Mouse (Mus musculus) urinary bladder, postnatal 14 days (tissue): ENCODE measurements around the gene Camta1.

ENCODE experiments used
- DNase-seq: peaks from one replicate; pipeline ENCODE4 v3.0.0; 2021; ENCODE audit warnings: low spot score

Gene Camta1

DNA sequence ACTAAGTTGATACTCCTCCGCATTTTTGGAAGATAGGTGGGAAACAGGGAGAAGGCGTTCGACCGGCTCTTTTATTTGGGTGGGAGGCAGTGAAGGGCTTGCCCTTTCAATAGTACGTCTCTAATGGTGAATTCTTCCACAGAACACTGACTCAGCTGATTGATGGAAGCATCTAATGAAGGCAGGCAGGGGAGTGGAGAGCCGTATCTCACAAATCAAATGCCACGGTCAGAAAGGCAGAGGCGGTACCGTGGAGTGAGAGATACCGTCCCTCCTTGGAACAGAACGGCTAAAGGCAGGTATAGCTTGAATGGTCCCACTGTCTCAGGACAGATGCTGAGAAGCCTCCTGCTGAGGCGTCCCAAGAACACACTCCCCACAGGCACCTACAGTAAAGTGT, 714.1 kb downstream of the Camta1 start:
- DNase-seq, result no peak

DNA sequence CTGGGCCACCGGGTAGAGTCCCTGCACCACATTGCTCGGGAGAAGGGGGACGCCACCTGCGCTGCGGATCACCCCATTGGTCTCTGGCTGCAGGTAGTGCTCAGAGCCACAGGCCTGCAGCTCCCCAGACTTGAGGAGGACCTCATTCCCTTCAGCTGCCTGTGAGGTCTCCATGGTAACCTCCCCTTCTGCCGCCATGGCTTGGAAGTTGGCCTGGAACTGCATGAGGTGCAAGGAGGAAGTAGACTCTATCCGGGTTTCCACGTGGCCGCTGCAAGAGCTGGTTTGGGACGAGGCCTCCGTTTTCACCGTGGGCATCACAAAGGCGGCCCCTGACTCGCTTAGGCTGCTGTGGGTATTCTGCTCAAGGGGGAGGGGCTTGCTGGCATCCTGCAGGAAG, 717.6 kb downstream of the Camta1 start:
- DNase-seq, result no peak

DNA sequence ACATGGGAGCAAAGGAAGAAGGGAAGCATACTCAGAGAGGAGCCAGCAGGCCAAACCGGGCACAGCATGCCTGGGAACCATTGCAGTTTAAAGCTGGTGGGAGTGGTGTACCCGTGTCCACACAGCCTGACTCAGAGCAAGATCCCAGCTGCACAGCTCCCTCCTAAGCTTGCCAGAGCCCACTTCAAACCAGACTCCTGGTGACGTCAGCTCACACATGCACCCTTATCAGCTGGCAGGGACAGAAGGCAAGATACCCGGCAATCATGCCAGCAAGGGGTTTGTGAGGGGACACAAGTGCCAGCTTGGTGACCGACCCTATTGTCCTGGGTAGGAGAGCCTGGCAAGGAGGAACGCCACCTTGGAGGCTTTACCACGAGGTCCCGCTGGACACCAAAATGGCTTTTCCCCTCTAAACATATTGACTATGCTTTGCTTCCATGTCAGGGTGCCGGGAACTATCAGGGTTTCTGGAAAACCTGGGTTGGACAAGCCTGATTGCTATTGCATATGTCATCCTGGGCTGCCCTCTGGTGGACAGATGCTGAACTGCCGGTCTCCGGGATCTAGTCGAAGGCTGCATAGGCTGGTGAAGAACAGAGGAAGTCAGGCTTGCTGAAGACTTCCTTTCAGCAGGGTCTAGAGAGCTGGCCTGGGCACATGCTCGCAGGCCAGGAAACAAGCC, 720.3 kb downstream of the Camta1 start:
- peak; percentile 95 for DNase-seq

DNA sequence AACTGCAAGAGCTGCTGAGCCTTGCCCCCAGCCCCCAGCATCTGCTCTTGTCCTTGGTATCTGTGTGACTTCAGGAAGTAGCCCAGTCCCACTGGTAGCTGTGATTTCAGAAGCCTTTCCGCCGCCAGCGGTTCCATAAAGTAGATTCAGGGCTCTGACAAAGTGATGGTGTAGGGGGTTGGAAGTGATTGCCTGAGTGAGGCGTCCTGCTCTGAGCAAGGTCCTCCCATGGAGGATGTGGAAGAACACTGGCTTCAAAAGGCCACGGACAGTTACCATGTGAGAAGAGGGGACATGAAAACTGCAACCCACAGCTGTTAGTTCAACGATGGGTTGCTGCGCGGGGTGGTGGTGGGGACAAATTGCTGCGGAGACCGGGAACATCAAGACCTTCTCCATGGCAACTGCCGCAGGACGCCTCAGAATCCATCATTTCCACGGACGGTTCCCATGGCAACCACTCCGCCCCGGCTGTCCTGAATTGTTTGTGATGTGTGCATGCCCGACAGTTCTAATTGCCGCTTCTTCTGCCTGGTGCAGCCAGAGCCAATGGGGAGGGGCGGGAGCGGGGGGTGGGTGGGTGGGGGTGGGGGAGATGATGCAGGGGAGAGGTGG, 721.2 kb downstream of the Camta1 start:
- no peak for DNase-seq

DNA sequence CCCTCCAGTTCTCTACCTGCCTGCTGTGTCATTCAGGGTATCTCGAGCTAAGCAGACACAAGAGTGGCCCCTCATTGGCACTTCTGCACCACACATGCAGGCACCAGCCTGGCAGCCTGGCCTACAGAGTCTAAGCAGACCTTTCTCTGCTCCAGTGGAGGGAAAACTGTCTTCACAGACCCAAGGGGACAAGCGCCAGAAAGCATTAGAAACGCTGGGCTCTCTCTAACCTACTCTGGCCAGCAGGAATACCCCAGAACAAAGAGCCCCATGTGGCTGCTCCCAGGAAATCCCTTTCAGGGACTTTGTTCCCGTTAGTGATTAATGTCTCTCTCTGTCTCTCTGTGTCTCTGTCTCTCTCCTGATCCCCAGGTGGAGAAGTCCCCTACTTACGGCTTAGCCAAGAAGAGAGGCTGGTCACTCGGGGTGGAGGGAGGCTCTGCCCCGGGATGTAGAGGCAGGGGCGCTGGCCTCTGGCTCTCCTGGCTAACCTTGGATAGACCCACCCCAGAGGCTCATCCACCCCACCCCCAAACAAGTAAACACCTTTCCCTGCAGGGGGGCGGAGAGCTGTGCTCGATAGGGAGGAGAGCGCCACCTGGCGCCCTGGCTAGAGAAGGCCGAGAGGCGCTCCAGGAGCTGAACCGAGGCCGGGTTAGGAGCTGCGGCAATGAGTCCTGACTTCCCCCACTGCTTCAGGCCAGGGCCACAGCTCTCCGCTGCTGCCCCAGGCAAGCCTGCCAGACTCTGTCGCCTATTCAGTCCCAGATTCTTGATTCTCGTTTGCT, 722.4 kb downstream of the Camta1 start:
- DNase-seq, result peak; percentile 76

DNA sequence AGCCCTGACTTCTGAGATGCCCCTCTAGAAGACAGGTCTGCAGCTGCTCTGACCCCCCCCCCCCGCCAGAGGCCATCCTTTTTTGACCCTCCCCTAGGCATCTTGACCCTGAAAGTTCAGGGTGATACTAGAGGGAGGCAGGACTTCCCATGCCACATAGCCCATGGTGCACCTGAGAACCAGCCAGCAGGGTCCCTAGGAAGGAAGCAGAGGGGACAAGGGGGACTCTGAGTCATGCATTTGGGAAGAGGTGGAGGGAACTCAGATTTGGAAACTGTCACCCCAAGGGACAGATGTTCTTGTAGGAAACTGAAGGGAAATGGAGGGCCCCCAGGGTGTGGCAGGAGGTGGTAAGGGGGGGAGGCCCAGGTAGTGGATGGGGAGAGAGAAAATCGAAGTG, 723.1 kb downstream of the Camta1 start:
- no peak for DNase-seq

DNA sequence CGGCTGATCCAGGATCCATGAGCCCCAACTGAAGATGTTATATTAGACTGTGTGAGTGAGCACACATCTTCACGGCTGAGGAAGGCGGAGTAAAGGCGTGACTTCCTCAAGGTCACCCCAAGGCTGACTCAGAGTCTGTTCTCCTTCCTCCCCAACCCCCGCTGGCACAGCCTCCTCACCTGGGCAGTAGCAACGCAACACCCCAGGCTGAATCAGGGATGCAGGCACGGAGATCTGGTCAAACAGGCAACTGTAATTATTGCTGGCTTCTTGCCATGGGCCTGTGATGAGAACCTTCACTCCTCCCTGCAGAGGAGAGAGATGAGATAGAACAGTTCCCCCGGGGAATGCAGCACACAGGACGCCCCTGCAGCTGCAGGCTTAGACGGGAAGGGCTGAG, 723.5 kb downstream of the Camta1 start:
- DNase-seq, result peak; percentile 24

DNA sequence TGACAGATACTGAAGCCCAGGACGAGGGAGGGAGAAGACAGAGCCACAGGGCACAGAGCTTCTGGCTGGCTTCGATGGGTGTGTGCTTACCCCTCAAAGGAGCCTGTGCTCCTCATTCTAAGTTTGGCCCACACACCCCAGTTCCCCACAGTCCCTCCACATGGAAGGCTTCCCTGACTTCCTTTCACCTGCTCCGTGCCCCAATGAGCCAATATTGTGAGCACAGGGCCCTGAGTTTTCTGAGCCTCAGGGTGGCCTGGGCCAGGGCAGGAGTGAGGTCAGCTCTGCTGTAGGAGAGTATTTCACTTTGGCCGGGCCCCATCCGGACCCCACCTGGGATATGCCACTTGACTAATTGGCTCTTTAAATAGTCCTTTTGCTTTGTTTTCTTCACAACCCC, 724.0 kb downstream of the Camta1 start:
- DNase-seq, result no peak

DNA sequence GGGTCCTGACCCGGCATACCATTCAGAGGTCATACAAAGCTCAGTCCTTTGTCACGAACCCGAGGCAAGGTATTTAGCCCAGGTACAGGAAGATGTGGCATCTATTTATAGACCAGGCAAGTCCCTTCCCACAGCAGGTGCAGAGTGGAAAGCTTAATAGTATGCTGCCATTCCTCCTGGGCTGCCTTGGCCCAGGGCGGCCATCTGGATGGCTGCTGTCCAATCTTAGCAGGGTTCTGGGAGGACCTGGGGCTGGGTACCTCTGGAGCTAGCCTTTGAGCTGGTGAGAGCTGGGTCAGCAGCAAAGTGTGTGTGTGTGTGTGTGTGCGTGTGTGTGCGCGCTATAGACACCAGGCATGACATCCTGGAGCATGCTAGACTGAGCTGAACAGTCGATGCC, 726.2 kb downstream of the Camta1 start:
- DNase-seq, result no peak

DNA sequence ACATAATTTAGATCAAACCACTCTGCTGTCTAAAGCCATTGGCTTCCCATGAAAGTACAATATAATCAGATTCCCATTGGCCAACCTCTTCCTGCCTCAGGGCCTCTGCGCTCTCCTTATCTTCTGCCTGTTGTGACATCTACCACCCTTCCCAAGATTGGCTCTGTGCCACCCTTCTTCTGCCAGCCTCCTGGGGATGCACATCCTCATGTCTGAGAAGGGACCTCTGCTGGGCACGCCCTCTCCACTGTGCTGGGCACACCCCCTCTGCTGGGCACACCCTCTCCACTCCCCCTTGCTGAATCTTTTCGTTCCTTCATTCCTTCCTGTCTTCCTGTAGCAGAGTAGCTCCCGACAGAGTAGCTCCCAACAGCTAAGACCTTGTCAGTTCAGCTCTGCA, 727.9 kb downstream of the Camta1 start:
- no peak for DNase-seq

DNA sequence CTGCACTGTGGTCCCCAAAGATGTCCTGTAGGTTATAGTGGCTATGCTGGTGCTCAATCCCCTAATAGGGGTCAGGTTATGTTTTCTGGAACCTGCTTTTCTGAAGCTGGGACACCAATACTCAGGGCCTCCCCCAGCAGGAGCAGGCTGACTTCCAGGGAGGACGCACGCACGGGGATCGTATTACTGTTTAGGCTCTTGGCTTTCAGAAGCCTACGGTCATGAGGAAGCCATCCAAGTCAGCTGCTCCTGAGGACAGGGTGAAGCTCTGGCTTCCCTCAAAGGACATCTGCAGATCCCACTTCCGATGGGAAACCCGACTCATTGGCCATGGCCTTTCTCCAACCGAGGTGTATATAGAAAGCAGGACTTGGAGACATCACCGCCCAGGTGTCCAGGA, 729.2 kb downstream of the Camta1 start:
- no peak for DNase-seq

DNA sequence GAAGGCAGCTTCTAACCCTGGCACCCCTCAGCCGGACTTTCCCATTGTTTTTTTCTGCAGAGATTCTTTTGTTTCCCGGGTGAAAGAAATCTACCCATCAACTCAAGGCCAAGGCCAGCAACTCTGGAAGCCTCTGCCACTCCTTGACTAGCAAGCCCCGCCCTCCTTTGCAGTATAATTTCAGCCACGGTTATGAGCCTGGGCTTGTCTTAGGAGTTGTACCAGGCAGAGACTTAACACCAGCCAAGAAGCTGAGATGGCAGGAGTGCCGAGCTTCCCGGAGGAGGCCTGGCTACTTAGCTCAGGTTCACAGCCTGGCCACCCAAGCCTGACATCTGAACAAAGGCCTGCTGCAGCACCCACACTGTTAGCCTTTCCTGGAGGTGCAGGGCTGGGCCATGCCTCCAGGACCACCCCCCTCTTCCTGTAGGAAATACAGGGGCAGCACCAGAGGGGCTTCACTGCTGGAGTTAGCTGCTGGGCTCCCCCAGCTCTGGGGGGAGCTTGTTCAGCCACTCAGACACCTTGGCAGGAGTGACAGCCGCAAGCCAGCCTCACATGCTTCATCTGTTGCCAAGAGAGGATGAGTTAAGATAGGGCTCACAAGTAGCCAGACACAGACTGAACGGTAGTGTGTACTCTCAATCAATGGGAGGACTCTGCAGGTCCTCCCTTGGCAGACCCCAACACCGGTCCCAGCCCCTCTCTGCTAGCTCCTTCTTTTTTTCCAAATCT, 730.8 kb downstream of the Camta1 start:
- peak; percentile 38 for DNase-seq

DNA sequence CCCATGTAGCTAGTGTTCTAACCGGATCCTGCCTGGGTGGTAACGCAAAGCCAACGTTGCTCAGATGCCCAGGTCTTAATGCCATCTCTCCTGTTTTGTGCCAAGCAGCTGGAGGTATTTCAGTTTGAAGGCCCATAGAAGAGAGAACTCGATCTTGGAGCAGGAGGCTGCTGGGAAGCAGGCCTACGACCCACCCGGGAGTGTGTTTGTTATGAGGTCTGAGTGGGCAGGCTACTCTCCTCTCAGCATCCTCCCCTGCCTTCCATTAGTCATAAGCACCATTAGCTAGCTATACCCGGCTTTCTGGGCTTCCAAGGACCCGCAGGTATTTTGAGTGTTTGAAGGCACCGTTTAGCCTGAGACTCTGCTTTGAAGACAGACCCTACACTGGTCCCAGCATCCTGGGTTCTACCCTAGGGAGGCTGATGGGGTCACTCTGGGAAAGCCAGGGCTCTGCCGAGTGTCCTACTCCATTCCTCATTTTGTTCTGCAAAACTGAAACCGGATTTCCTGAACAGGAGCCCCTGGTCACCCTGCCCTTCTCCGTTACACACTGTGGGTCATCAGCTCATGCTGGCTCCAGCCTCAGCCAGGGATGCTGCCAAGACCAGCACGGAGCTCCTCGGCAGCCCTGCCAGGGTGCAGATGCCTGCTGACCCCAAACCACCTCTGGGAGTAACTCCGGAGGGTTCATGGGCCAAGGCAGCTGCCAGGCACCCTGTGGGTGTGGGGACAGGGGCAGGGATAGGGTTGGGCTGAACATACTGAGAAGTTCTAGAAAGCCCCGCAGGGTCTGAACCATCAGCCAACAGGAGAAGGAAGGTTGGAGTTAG, 731.7 kb downstream of the Camta1 start:
- no peak for DNase-seq

DNA sequence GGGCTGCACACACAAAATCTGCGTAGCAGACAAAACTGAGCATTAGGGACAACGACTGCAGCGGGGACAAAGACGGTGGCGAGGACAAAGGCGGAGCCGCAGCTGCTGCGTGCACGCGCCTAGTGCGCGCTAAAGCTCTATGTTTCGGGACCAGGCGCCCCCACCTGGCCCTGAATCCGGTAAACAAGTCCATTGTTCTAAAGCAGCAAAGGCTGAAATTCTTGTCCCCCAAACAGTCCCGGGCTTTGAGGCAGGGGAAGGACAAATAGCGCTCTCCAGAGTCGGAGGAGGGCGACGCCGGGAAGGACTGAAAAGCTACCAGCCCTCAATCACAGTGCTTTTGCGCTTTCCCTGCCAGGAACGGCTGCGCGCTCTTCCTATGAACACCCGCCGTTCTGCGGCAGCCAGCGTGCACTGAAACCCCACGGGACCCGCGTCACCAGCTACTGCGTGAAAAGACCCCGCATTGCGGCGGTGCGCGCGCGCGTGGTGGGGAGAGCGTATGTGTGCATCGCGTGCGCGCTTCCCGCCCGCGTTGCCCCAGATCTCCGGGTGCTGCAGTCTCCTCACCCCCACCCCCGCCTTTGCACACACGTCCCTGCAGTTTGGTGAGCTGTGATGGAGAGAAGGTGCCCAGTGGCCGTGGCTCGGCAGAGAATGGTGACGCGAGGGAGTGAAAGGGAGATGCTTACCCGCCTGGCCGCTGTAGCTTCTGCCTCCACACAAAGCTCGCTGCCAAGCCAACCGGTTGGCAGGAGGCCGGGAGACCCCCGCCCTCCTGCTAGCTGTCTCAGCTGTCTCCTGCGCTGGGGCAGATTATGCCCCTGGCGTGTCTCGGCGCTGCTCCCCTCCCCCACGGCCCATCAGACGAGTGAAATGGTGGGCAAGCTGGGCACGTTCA, 732.8 kb downstream of the Camta1 start:
- DNase-seq, result peak; percentile 38

DNA sequence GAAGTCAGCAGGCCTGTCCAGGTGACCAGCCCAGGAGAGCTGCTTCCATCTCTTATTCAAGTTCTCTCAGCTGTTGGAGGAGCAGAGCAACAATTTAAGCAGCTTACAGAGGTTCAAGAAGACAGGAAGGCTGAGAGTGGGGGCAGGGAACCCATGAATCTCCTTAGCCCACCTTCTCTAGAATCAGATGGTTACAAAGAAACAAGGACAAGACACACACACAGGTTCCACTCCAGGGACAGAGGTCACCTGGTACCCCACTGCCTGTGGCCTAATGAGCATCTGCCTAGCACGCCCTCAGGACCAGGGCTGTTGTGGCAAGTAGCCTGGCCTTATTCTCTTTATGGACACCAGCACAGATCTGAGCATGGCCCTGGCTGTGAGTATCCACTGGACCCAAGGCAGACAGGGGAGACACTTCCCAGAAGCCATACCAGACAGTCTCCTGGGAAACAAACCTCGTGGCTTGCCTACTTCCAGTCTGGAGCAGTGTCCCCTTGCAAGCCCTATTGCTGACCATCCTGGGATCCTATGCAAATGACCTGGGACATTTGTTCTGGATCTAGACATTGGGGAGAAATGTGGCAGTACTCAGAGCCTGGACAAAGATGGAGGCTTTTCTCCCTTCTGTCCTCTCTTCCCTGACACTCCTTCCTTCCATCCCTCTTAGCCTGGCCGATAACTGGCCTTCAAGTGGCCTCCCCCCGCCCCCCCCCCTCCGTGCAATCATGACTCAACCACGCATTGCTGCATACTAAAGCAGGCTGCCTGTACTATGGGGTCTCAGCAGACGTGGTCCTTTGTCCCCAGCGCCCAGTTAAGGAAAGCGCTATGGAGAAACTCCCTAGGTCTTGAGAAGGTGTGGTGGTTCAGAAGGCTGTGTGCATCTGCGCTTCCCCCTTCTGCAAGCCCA, 733.8 kb downstream of the Camta1 start:
- no peak for DNase-seq

DNA sequence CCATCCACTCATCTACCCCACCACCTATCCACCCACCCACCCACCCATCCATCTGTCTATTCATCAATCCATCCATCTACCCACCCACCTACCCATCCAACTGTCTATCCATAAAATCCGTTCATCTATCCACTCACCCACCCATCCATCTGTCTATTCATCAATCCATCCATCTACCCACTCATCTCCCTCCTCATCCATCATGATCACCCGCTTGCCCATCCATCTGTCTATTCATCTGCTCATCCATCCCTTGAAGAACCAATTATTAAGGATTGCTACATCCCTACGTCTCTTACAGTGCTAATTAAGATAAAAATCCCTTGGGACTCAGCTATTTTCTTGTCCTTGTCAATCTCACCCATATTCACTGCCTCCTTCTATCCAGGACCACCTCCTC, 742.8 kb downstream of the Camta1 start:
- no peak for DNase-seq

DNA sequence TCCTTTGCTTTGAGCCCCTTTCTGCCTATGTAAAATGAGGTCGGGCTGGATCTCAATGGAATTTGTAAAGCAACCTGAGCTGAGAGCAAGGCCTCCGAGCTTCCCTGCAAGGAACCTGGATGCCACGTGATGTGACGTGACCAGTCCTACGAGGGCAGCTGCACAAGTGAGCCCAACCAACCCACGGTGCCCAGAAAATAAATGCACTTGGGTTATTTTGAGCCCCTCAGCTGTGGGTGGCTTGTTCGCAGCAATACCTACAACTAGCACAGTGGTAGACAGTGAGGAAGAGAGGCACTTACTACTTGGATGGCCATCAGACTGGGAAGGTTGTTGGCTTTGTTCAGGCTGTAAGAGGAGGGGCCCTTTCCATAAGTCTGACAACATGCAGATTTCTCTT, 747.1 kb downstream of the Camta1 start:
- DNase-seq, result no peak

DNA sequence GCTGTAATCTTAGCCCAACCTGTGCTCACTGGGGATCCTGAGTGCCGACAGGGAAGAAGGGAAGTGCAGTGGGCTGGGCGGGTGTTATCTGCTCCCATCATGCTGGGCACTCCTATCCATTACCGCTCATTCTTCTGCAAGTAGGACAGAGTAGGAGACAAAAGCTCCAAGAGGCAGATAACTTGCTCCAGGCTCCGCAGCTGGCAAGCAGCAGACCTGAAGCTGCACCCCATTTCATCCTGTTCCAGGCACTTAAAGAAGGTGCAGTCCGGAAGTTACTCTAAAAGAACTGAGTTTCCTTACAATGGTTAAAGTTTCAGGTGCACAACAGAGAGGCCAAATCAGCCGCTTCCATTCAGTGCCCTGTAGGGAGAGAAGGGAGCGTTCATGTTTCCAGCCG, 750.5 kb downstream of the Camta1 start:
- no peak for DNase-seq

DNA sequence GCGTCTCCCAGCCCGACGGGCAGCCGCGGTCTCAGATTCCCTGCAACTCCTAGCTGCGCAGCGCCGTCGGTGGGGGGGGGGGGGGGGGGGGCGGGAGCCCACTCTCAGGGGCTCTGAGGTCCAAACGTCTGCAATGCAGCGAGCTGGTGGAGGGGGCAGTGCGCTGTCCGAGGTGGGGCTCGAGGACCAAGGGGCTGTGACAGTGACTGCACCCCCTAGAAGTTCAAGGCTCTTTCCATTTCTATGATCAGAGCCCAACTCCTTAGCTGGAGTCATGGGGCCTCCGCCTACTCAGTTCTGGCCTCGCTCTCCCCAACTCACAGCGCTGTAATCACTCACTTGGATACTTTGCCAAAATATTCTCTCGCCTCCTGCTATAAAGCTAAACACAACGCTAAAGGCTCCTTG, 752.8 kb downstream of the Camta1 start:
- no peak for DNase-seq
